Mouse (Mus musculus) induced T-regulatory cell, adult 2 months (primary cell): ENCODE measurements at regions not wholly inside any gene's neighbourhood (a gene's known extent, or its start where the extent isn't known, plus 50 kb on each side); places are given as distances from the start of the nearest gene placed in this dataset.

Experiments used
- DNase-seq: peaks from one replicate; pipeline ENCODE4 v3.0.0-alpha.2; 2012; ENCODE audit warnings: low read depth

DNA sequence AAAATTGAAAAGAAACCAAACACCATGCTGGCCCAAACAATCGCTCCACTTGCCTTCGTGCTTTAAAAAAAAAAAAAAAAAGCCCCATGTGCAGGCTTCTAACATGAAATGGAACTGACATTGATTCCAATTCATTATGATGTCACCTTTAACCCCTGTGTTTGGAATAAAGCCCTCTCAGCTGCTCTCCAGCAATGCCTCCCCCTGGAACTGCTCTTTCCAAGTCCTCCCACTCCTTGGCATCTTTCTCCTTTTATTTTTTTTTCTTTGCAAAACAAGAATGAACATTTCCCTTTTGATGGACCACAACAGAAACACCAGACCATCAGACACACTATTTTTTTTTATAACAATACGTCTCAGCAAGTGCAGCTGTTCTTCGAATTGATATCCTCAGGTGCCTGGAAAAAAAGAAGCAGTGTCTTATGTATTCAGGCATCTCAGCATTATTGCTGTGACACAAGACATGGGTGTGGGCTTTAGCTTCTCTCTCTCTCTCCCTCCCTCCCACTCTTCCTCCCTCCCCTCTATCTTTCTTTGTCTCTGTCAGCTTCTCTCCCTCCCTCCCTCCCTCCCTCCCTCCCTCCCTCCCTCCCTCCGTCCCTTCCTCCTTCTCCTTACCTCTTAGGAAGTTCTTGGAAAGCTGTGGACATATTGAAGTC, 152.3 kb upstream of the Pitrm1 start:
- no peak for DNase-seq

DNA sequence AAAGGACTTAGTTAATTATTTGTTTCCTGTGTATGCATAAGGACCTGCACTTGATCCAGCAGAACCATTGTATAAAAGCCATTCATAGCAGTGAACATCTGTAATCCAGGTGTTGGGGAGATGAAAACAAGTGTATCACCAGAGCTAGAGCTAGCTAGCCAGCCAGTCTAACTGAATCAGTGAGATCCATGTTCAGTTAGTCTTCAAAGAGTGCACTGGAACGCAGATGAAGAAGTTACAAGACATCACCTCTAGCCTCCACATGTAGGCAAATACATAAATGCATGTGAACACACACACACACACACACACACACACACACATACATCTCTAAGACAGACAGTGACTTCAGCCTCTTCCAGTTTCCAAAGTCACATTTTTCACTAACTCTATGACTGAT, 150.3 kb upstream of the Pitrm1 start:
- DNase-seq: no peak

DNA sequence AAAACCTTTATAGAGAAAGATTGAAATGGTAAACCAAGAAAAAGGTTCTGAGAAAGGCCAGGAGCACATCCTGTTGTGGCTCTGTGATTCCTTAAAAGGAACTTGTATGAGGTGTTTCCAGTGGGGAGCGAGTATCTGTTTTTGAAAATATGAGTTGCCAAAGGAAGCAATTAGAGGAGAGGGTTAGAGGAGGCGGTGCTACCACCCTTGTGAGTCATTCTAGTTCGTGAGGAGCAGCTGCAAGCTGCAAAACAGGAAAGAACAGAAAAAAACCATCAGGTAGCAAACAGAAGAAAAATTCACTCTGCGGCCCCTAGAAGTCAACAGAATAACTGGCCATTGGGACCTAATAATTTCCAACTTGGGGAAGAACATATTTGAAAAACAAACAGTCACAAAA, 116.1 kb upstream of the Pitrm1 start:
- no peak for DNase-seq

GRCm38 (mm10) chr13:6446976-6447375, 101.0 kb upstream of the Pitrm1 start:
- DNase-seq: no peak

DNA sequence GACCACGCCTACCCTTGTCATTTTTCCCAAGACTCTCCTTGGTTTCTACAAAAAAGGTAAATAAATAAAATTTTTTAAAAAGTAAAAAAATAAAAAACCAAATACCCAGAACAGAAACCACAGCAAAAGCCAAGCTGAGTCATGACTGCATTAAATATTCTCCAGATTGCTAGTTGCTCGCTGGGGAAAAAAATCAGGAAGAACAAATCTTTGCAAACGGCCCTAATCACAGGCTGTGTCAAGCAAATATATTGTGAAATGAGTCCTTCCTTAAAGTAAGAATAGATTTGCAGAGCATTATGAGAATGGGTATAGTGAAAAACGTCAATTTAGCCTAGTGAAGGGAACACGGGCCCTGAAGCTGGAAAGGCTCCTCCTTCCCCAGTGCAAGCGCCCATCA, 86.6 kb upstream of the Pitrm1 start:
- no peak for DNase-seq

DNA sequence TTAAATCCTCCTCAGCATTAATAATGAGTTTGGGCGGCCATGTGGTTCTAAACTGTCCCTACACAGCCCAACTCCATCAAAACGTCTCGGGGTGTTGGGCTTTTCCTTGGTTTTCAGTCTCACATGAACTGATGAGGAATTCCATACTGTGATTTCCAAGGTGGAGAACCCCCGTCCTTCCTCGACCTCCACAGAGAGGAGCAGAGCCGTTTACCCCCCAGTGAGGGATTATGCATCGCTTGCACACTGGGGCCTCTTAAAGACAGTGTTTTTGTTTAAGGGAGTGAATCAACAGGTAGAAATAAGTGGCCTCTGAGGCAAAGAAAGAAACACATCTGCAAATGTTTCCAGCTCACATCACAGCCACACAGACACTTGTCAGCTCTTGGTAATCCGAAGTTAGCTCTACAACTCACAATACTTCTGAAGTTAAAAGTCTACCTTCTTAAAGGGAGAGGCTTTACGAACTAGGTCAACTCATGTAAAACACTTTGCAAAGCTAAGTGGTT, 82.0 kb upstream of the Pitrm1 start:
- no peak for DNase-seq

GRCm38 (mm10) chr13:6469446-6470227, 78.3 kb upstream of the Pitrm1 start:
- DNase-seq: peak; percentile 34

DNA sequence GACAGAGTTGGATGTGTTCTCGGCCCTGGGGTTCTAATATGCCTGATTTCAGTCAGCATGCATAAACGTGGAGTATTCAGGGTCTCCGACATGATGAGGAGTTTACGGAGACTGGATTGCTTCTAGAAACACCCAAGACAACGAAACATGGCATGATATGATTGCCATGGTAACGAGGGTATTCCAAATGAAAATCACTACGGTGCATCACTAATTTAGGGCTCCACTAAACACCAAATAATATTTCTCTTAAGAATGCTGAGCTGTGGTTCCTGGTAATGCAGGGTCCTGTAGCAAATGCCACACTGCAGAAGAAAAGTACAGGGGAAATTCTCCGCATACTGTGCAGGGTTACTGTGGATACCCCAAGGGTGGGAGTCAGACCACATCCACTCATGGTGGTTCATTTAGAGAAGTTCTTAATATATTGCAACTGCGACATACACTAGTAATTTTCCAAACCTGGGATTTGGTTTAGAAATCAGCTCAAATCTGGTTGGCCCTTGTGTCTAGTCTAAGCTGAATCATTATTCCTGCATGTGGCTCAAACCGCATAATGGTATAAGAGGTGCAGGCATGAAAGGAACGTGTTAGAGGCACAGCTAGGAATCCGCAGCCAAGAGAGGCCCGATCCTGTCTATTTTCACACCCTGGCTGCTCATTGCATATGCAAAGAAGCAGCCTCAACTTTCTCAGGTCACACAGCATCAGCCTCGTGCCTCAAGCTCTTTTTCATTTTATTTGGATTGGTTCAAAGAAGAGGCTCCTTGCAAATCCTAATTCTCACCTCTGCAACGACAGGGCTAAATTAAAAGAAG, 77.5 kb upstream of the Pitrm1 start:
- no peak for DNase-seq

GRCm38 (mm10) chr13:6471643-6472042, 76.3 kb upstream of the Pitrm1 start:
- DNase-seq: peak; percentile 74

- DNase-seq: no peak
These were observed 74.4 kb upstream of the Pitrm1 start for GRCm38 (mm10) chr13:6473401-6474190.

- no peak for DNase-seq
These were observed 68.3 kb upstream of the Pitrm1 start for GRCm38 (mm10) chr13:6479667-6480066.

DNA sequence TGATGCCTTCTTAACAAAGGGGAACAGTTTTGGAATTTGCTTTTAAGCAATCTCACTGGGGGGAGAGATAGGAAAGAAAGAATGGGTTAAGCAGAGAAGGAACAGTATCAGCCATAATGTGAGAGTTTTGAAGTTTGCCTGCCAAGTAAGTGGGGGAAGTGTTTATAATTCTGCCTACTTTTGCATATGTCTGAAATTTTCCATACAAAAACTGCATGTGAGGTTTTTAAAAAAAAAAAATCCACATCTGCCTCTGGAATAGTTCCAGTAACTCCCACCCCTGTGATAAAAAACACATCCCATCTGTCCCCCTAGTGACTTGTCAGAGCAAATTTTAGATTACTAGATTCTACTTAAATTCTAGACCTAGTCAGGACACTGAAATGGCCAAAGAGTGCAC, 63.5 kb upstream of the Pitrm1 start:
- no peak for DNase-seq

- DNase-seq: no peak
These were observed 60.1 kb upstream of the Pitrm1 start for GRCm38 (mm10) chr13:6487837-6488236.

DNA sequence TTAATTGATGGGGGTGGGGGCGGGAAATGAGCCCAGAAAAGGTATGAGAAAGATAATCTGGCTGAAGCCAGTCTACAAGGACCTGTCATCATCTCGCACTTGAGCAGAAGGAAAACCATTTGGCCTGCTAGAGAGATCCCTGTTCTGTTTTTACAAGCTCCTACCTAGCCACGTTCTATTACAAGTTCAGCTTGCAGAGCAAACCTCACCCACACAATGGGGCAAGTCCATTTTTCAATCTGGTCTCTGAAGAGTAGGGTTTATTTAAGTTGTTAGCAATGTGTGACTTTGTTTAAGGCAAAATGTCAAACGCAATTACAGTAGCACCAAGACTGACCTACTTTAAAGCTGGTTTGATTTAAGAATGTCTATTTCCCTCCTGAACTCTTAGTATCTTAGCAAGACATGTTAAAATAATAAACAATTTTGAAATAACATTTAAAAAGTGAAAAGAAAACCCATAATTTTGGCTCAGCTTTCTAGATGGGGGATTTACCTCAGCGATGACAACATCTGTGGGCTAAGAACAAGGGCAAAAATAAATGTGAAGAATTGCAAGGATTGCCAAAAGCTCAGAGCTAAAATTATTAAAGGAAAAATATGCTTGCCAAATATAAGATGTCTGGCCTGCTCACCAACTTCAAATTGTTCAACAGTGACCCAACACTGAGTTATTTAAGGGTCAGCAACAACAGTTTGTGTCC, 54.9 kb upstream of the Pitrm1 start:
- no peak for DNase-seq
